Mouse (Mus musculus): ENCODE results near the gene Tas2r135. TPM values are rescaled to one million over a fixed set of nuclear protein-coding genes. Genes with fewer than 3 reads are reported as not detected.

Gene Tas2r135
- total RNA-seq (2014; rRNA removed) (not detected in 2 replicates), polyA plus RNA-seq (2015; fragmentation: Nextera tagmentation; extraction: Ambion mirVana) (not detected in 2 replicates)

DNA sequence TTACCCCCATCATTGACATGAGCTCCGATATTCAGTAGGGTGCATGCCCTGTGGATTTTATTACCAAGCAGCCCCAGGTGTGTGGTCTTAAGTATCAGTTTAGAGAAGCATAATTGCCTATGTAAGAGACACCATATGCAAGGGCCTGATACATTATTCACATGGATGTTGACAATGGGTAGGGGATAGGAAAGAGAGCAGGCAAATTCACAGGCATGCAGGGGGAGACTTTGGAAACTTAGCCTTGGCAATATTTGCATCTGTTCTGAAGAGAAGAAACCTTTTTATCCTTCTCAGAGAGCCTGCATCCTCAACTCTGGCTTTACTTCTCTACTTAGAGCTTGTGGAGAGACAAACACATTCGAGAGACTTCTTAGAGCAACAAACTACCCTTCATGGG lies at the start of gene Tas2r135:
Gene Tas2r135, plus strand, starts transcription at position 301 of the 400 bp plus-strand sequence.
- DNase-seq (ENCODE audit: low spot score) = no peak
- Histone ChIP-seq H3K4me1 (ENCODE audit: insufficient read depth, low read length) (no peaks in the 10 kb centered on the region), H3K36me3 (ENCODE audit: insufficient read depth, low read length) (no peaks in the 10 kb centered on the region), H3K4me3 (ENCODE audit: low read depth, low read length) (no peak within 1 kb of the TSS), H3K9me3 (ENCODE audit: low read length) (no peaks in the 10 kb centered on the region), H3K27me3 (ENCODE audit: insufficient read depth, low read length) (no peaks in the 10 kb centered on the region), H3K27ac (ENCODE audit: low read depth, low read length) (no peak within 1 kb of the TSS), H3K9ac (replicated peaks; ENCODE audit: low read length, poor library complexity, severe bottlenecking) (no peak within 1 kb of the TSS), H3K4me2 (ENCODE audit: low read depth, low read length, poor library complexity, severe bottlenecking) (no peak within 1 kb of the TSS)
- 89% methylated on average over 2 of the region's 2 CpGs for WGBS
- no peak for TF ChIP-seq CTCF (IDR thresholded peaks at IDR 0.05)
- ATAC-seq (ENCODE audit: low FRiP score) = no peak

DNA sequence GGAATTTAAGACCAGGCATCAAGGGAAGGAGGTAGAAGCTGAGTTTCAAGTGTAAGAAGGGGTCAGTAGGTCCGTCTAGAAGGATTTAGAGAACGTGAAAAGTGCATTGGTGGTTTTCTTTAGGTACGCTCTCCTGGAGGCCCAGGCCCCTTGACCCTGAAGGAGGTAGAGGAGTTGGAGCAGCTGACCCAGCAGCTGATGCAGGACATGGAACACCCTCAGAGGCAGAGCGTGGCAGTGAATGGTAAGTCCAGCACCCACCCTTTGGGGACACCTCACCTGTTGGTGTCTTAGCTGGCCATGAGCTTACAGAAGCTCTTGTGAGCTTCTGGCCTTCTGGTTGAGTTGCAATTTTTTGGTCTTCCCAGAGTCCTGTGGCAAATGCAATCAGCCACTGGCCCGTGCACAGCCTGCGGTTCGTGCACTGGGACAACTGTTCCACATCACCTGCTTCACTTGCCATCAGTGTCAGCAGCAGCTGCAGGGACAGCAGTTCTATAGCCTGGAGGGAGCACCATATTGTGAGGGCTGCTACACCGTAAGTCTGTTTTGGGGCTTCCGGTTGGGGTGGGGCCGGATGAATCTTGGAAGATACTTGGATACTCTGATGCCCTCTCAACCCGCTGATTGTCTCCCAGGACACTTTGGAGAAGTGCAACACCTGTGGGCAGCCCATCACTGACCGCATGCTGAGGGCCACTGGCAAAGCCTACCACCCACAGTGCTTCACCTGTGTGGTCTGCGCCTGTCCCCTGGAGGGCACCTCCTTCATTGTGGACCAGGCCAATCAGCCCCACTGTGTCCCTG lies 49.2 kb upstream of the Tas2r135 start:
- Histone ChIP-seq H3K27me3 (ENCODE audit: insufficient read depth, low read length) (no peaks in the 10 kb centered on the region), H3K4me1 (ENCODE audit: insufficient read depth, low read length) (peaks cover 15% of the 10 kb centered on the region; the same call in 1 of the 2 replicates), H3K4me3 (ENCODE audit: low read depth, low read length) (no peak overlapping the region), H3K9ac (replicated peaks; ENCODE audit: low read length, poor library complexity, severe bottlenecking) (no peak overlapping the region), H3K27ac (ENCODE audit: low read depth, low read length) (no peak overlapping the region), H3K4me2 (ENCODE audit: low read depth, low read length, poor library complexity, severe bottlenecking) (no peak overlapping the region), H3K9me3 (ENCODE audit: low read length) (no peaks in the 10 kb centered on the region), H3K36me3 (ENCODE audit: insufficient read depth, low read length) (peaks cover 36% of the 10 kb centered on the region)
- TF ChIP-seq CTCF (IDR thresholded peaks at IDR 0.05) = no peak
- ATAC-seq (ENCODE audit: low FRiP score) = no peak
- DNase-seq (ENCODE audit: low spot score) = no peak
- WGBS = 95% methylated on average over 13 of the region's 13 CpGs

DNA sequence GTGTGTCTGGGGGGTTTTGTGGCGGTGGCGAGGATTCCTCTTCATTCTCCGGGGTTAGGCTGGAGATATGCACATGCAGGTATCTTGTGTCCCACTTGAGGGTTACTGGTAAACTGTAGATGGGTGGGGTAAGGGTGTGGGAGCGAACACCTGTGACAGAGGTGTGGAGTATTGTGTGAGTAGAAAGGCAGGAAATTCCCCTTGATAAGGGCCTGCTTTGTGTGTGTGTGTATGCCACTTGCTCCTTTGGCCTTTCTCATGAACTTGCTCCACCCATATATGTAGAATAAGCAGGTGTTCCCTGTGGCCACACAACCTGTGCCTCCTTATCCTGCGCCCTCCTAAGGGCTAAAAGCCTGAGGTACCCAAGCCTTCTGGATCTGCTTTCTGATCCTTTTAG lies 48.3 kb upstream of the Tas2r135 start:
- WGBS = 95% methylated on average over 5 of the region's 5 CpGs
- TF ChIP-seq CTCF (IDR thresholded peaks at IDR 0.05) = no peak
- Histone ChIP-seq H3K27me3 (ENCODE audit: insufficient read depth, low read length) (no peaks in the 10 kb centered on the region), H3K27ac (ENCODE audit: low read depth, low read length) (no peak overlapping the region), H3K36me3 (ENCODE audit: insufficient read depth, low read length) (peaks cover 36% of the 10 kb centered on the region), H3K4me2 (ENCODE audit: low read depth, low read length, poor library complexity, severe bottlenecking) (no peak overlapping the region), H3K9me3 (ENCODE audit: low read length) (no peaks in the 10 kb centered on the region), H3K9ac (replicated peaks; ENCODE audit: low read length, poor library complexity, severe bottlenecking) (no peak overlapping the region), H3K4me1 (ENCODE audit: insufficient read depth, low read length) (peaks cover 9% of the 10 kb centered on the region; the same call in 1 of the 2 replicates), H3K4me3 (ENCODE audit: low read depth, low read length) (no peak overlapping the region)
- DNase-seq (ENCODE audit: low spot score) (no peak), ATAC-seq (ENCODE audit: low FRiP score) (no peak)

DNA sequence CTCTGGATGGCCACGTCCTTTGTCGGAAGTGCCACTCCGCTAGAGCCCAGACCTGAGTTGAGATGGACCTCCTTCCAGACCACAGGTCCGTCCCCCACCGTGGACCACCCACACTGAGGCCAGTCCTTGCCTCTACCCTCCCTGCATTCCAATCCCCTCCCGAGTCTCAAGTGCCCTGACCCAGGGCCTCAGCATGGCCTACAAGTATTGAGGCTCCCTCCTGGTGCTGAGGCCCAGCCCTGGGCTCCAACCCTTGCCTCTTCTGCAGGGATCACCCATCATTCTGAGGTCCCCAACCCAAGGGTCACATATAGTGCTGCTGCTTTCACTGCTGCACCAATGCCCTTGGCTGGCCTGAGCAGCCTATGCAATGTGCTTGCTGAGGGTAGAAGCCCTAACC lies 47.3 kb upstream of the Tas2r135 start:
- H3K9me3 ChIP-seq (ENCODE audit: low read length) = no peaks in the 10 kb centered on the region
- 64% methylated on average over 6 of the region's 6 CpGs for WGBS
- no peak overlapping the region for H3K9ac ChIP-seq (replicated peaks; ENCODE audit: low read length, poor library complexity, severe bottlenecking)
- no peak overlapping the region for H3K4me2 ChIP-seq (ENCODE audit: low read depth, low read length, poor library complexity, severe bottlenecking)
- H3K4me3 ChIP-seq (ENCODE audit: low read depth, low read length) = no peak overlapping the region
- DNase-seq (ENCODE audit: low spot score) (no peak), ATAC-seq (ENCODE audit: low FRiP score) (no peak)
- no peak overlapping the region for H3K27ac ChIP-seq (ENCODE audit: low read depth, low read length)
- no peak for TF ChIP-seq CTCF (IDR thresholded peaks at IDR 0.05)
- H3K36me3 ChIP-seq (ENCODE audit: insufficient read depth, low read length) = peaks cover 36% of the 10 kb centered on the region
- H3K4me1 ChIP-seq (ENCODE audit: insufficient read depth, low read length) = 0 out of 2 replicates have a peak, but pooled peaks cover 6% of the 10 kb centered on the region
- no peaks in the 10 kb centered on the region for H3K27me3 ChIP-seq (ENCODE audit: insufficient read depth, low read length)

DNA sequence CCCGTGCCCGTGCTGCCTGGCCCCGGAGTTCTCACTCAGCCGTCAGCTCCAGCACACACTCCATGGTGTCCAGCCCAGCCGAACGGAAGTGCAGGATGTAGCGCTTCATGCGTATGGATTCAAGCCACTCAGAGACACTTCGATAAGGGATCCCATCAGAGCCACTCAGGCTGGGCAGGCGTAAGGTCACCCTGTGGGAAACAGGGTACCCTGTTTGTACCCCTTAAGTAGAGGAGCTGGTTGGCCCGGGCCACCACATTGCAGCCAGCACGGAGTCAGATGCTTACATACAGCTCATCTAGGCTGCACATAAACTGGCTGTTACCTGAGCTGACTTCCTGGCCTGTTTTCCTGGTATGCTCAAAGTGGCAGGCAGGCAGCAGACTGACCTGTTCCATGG lies 46.3 kb upstream of the Tas2r135 start:
- H3K9ac ChIP-seq (replicated peaks; ENCODE audit: low read length, poor library complexity, severe bottlenecking) = no peak overlapping the region
- ATAC-seq (ENCODE audit: low FRiP score) (no peak), DNase-seq (ENCODE audit: low spot score) (no peak)
- H3K4me3 ChIP-seq (ENCODE audit: low read depth, low read length) = no peak overlapping the region
- H3K36me3 ChIP-seq (ENCODE audit: insufficient read depth, low read length) = peaks cover 36% of the 10 kb centered on the region
- no peaks in the 10 kb centered on the region for H3K27me3 ChIP-seq (ENCODE audit: insufficient read depth, low read length)
- H3K4me1 ChIP-seq (ENCODE audit: insufficient read depth, low read length) = 0 out of 2 replicates have a peak, but pooled peaks cover 2% of the 10 kb centered on the region
- H3K4me2 ChIP-seq (ENCODE audit: low read depth, low read length, poor library complexity, severe bottlenecking) = no peak overlapping the region
- H3K9me3 ChIP-seq (ENCODE audit: low read length) = no peaks in the 10 kb centered on the region
- WGBS = 94% methylated on average over 12 of the region's 12 CpGs
- H3K27ac ChIP-seq (ENCODE audit: low read depth, low read length) = no peak overlapping the region
- no peak for TF ChIP-seq CTCF (IDR thresholded peaks at IDR 0.05)
